Mouse (Mus musculus) bone marrow macrophage, adult 2 months (primary cell): ENCODE results near the gene Nebl.

ENCODE experiments used
- CTCF ChIP-seq: IDR thresholded peaks from 2 replicates; pipeline ENCODE4 v1.5.1; 2012; ENCODE audit warnings: low read depth, mild to moderate bottlenecking, low read length, moderate library complexity
- POLR2A ChIP-seq: IDR thresholded peaks from 2 replicates; pipeline ENCODE4 v1.6.1; 2012; ENCODE audit warnings: mild to moderate bottlenecking, low read depth, low read length, borderline replicate concordance

- TF ChIP-seq POLR2A (no peak), CTCF (no peak)
Observed at GRCm38 (mm10) chr2:17515686-17516085, 215.6 kb downstream of the Nebl start.
